Mouse (Mus musculus): ENCODE results near the gene Ubxn11. TPM values are rescaled to one million over a fixed set of nuclear protein-coding genes. Genes with fewer than 3 reads are reported as not detected.

Ubxn11 gene
- 60.9 TPM for total RNA-seq (2023)

GRCm38 (mm10) chr4:134101979-134102741 lies at the start of gene Ubxn11:
TSS of gene Ubxn11 (plus strand) at chr4:134102570.

GRCm38 (mm10) chr4:134053538-134053937 lies 48.8 kb upstream of the Ubxn11 start, which contains the start of gene Zfp683:
TSS of gene Zfp683 (plus strand) at chr4:134053838.

GRCm38 (mm10) chr4:134060135-134060865 lies 42.1 kb upstream of the Ubxn11 start, which contains the start of gene Crybg2:
TSS of gene Crybg2 (plus strand) at chr4:134060815.

GRCm38 (mm10) chr4:134094923-134095547 lies 7.3 kb upstream of the Ubxn11 start, which contains the start of gene Cd52:
TSS of gene Cd52 (minus strand) at chr4:134095082.

GRCm38 (mm10) chr4:134128221-134128982 lies 26.0 kb downstream of the Ubxn11 start, which contains the start of gene Sh3bgrl3:
TSS of gene Sh3bgrl3 (minus strand) at chr4:134128789.

Other genes with a start within 250 kb of the Ubxn11 start
- gene Rps6ka1, start 214.8 kb upstream of the Ubxn11 start, total RNA-seq (2023): 101 TPM
- 249 TPM for gene Hmgn2, start 133.9 kb upstream of the Ubxn11 start, total RNA-seq (2023)
- gene Dhdds, start 101.7 kb upstream of the Ubxn11 start, total RNA-seq (2023): 26.4 TPM
- not detected for gene Lin28a, start 83.7 kb upstream of the Ubxn11 start, total RNA-seq (2023)
- gene Zfp683, start 48.7 kb upstream of the Ubxn11 start, total RNA-seq (2023): 1.2 TPM
- 16.4 TPM for gene Crybg2, start 41.8 kb upstream of the Ubxn11 start, total RNA-seq (2023)
- 832 TPM for gene Cd52, start 7.5 kb upstream of the Ubxn11 start, total RNA-seq (2023)
- 417 TPM for gene Sh3bgrl3, start 26.2 kb downstream of the Ubxn11 start, total RNA-seq (2023)
- gene Cep85, start 84.5 kb downstream of the Ubxn11 start, total RNA-seq (2023): 29.9 TPM
- gene Gm7534, start 100.4 kb downstream of the Ubxn11 start, total RNA-seq (2023): not detected
- gene Catsper4, start 124.8 kb downstream of the Ubxn11 start, total RNA-seq (2023): not detected
- 0.50 TPM for gene Cnksr1, start 135.8 kb downstream of the Ubxn11 start, total RNA-seq (2023)
- not detected for gene E130218I03Rik, start 141.1 kb downstream of the Ubxn11 start, total RNA-seq (2023)
- gene Zfp593, start 143.0 kb downstream of the Ubxn11 start, total RNA-seq (2023): 19.8 TPM
- gene Gm30191, start 144.4 kb downstream of the Ubxn11 start, total RNA-seq (2023): not detected
- not detected for gene Grrp1, start 151.5 kb downstream of the Ubxn11 start, total RNA-seq (2023)
- gene Pdik1l, start 185.3 kb downstream of the Ubxn11 start, total RNA-seq (2023): 13.3 TPM
- not detected for gene Trim63, start 212.6 kb downstream of the Ubxn11 start, total RNA-seq (2023)
- not detected for gene Slc30a2, start 240.6 kb downstream of the Ubxn11 start, total RNA-seq (2023)